Mouse (Mus musculus): ENCODE data around the gene Gm17409.

Gm17409 gene

DNA sequence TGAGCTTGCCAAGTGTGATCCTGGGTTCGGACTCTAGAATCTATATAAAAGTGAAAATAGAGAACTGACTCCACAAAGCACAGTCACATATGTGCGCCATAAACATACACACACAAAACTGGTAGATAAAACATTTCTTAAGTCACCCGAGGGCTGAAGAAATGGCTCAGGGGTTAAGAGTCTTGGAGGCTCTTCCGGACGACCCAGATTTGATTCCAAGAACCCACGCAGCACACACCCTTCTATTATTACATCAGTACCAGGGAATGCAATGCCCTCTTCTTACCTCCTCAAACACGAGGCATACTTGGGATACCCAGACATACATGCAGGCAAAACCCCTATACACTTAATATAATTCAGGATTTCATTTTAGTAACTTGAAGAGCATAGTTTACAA, at the start of gene Gm17409:
Gene Gm17409, plus strand, starts transcription at position 301 of the 400 bp plus-strand sequence.
- DNase-seq = no peak

DNA sequence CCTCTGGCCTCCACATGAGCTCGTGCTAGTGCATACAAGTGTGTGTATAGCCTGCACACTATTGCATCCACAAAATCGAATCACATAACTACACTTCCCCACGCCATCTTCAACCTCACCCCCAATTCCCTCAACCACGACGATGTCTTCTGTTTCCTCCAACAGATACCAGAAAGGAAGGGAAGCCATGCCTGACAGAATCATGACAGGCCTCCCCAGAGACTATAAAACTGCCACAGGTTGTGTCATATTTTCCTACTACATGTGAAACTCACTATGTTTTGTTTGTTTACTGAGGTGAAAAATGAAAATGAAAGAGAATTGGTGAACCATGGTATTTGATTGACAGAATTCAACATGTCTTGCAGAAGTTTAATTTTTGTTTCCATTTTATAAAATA, 46.6 kb upstream of the Gm17409 start:
- no peak for DNase-seq

DNA sequence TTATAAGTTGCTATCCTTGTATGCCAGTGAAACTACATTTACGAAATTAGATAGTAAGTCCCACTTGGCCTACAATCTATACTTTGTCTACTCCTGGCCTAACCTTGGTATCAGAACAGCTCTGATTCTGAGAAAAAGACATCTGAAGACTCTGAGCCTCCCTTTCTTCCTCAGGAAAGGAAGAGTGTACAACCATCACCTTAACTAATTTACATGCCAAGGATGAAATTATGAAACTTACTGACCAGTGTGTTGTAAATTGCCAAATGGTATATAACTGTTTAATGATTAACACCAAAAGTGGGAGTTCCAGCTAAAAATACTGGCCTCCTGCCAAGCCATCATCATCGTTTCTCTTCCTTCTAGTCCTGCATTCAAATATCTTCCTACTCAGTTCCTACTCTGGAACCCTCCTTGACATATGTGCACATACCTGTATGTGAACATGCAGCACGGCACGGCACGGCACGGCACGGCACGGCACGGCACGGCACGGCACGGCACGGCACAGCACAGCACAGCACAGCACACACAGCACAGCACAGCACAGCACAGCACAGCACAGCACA, 44.4 kb upstream of the Gm17409 start:
- no peak for DNase-seq

DNA sequence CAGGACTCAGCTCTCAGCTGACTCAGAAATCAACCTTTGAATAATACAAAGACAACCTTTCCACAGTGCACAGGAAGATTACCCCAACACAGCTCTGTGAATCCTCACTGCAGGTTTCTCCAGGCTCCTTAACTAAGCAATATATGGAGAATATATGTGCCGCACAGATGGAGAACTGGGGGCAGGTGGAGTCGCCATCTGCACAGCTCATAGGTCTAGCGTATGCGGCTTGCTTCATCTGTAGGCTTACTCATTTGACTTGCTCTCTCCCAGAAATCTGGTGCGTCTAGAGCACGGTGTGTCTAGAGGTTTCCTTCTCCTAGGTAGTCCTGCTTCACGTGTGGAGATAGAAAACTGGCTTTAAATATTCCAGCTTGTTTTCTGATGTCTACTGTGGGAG, 37.7 kb upstream of the Gm17409 start:
- no peak for DNase-seq

DNA sequence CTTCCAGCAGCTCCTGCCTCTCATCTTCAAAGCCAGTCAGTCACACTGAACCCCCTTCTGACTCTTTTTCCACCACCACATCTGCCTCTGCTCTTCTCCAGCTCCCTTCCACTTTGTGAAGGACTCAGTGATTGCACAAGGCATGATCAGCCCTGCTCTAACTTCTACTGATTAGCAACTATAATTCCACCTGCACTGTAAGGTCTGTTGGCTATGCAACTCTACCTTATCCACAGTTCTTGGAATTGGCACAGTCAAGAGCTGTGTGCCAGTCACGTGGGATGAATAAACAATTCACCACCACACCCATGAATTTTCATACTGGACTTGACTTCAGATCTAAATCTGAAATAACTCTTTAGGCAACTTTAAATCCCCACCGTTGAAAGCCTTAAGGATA, 36.6 kb upstream of the Gm17409 start:
- DNase-seq = no peak

DNA sequence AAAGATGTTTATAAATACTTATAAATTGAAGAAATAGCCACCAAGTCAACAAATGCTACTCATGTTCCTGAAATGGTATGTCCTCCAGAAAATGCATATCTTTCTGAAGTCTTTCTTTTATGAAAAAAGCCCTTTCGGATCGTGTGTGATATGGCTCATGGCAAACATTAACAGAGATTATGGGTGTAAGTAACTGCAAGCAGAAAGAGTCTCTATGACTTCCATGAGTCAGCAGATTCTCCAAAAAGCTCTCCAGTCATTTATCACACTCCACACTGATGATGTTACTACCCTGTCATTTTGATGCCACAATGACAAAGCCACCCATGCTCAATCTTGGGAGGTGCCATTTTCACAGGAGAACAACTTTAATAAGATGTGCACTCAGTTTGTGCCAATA, 35.5 kb upstream of the Gm17409 start:
- no peak for DNase-seq

DNA sequence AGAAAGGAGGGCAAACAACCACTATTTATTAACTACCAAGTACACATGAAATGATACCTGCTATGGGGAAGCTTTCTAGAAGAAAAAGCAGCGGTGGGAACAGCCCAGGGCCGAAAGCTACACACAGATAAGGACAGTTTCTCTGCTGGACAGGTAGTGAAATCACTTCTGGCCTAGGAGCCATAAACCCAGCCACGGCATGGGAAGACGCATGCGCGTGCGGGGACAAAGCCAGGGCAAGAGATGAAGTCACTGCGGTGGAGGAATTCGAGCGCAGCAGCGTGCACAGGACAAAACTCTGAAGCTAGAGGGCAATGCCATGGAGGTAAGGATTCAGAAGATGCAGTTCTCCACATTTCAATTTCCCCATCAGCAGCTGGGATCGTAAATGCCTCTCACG, 34.4 kb upstream of the Gm17409 start:
- no peak for DNase-seq

DNA sequence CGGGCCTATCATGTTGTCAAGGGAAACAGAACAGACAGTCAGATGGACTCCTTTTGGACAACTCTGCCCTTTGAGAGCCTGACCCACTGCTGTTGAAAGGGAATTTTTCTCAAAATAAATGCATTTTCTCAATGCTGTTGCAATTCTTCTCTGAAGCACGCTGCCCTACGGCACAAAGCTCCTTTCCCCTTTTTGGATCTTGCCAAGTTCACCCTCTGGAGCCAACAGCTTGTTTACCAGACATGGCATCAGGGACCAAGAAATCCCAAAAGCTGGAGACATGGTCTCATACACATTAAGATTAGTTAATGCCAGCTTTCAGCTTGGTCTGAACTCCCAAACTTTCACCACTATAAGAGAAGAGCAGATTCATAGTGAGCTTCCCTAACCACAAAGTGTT, 33.0 kb upstream of the Gm17409 start:
- no peak for DNase-seq

DNA sequence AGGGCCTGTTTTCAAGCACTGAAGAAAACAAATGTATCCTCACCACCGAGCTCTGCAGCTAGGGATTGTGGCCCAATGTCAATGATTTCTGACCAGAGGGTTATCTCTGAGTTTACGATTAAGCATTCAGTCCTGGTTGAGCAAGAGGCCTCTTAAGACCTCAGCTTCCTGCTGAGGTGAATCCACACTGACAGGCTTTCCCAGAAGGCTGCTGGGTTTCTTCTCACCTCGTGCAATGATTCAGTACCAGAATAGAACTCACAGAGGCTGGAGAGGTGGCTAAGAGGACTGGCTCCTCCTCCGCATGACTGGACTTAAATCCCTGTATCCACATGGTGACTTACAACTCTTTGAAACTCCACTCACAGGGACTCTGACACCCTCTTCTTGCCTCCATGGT, 26.8 kb upstream of the Gm17409 start:
- DNase-seq = no peak

DNA sequence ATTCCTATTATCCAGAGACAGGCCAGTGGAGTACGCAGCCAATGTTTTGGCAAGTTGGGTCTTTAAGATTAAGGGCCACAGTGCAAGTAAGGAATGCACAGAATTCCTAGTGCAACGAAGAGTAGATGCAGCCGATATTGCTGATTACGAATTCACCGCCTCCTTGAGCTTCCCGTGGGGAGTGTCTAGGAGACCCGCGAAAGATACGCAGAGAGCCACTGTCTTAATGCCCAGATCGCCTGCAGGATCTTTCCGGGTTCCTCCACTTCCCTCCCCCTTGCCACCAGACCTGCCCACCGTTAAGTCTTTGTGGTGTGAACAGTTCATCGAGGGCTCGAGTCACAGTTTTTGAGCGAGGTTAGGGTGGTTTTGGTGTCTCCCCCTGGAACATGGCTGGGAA, 22.9 kb upstream of the Gm17409 start:
- DNase-seq = no peak

DNA sequence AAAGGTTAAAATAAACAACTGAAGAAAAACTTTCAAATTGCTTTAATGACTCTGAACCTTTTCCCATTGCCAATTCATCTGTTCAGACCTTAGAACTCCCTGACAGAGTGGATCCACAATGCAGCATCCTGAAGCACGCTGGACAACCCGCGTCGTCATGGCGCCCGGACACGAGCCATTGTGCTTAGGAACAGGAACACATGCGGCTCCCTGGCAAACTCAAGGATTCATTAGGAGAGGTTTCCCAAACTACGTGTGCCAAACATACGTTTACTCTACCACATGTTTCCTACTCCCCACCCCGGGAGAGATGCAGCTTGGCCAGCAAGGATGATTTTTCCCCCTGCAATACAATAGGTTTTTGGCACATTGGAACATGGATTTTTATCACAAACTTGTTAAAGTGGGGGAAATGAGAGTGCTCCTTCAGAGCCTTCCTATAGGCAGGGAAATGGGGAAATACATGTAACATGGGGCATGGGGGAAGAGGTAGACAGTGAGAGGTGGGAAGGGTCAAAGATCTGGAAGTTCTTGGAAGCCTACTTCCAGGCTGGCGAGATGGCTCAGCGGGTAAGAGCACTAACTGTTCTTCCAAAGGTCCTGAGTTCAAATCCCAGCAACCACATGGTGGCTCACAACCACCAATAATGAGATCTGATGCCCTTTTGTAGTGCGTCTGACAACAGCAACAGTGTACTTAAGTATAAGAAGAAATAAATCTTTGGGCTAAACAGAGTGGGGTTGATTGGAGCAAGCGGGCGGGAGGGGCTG, 15.6 kb upstream of the Gm17409 start:
- no peak for DNase-seq

DNA sequence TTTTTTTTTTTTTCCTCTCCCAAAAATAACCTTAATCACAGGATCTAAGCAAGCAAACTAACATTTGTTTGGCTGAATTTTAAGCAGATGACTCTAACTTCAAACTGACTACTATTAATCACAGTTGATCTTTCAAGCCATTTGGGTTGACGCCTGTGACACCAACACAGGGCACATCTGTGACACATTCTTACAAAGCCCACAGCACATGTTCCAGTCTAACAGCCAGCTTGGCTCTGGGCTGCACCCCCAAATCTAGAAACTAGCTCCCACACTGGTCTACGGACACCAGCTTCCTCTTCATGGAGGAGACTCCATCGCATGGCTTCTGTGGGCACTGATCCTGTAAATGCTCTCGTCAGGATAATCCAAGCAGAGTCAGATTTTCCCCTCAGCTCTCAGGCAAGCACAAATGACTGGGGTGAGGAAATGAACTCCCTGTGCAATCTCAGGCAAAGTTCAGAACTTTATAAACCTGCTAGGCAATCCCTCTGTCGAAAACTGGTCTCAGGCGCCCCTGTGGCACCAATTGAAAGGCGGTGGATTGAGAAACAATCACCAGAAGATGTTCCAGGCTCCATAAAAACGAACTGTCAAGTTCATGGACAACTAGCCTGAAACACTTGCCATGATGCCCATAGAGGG, 13.0 kb upstream of the Gm17409 start:
- no peak for DNase-seq

DNA sequence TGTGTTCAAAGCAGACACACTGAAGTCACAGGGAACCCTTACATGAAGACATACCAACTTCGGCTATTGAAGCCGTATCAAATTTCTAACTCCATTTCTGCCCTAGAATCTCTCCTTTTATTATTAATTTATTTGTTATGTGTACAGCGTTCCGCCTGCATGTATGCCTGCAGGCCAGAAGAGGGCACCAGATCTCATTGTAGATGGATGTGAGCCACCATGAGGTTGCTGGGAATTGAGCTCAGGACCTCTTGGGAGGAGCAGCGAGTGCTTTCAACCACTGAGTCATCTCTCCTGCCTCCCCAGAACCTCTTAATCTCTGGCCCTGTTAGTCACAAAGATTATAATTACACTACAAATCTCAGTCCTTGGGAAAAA, 12.4 kb upstream of the Gm17409 start:
- DNase-seq = no peak

DNA sequence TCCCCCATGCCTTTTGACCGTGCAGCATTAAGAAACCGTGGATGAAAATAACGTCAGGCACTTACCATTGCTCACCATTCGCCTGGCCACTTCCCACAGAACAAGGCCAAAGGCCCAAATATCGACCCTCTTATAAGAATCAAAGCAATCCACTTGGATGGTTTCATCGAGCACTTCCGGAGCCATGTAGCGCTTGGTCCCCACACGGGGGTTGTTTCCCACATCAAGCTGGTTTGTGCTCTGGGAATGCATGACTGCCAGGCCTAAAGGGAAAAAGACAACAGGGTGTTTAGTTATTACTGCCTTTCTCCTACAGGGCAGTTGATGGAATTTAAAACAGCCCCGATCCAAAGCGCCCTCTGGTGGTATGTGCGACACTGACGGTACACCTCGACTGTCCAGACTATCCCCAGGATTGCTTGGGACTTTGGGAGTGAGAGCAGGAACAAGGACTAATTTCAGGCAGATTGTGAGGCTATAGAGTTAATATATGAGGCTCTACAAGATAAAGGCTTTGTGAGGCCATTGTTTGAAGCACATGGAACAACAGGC, 11.0 kb upstream of the Gm17409 start:
- peak in 1 of 2 experiments; percentile 30 for DNase-seq

DNA sequence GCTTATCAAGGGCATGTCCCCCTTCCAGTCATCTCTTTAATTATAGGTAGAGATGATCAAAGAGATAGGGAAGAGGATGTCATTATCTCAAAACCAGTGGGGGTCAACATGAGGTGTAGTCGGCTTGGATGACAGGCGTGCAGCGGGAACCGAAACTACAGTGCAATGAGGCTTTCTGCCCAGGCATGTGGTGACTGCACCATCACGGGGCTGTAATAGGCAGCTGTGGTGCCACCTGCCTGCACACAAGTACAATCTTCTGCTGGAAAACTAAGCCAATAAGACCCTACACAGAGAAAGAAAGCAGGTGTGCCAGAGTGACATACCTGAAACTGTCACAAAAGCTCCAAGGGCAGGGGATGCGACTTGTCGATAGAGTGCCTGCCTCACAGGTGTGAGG, 374 bp downstream of the Gm17409 start:
- no peak for DNase-seq

DNA sequence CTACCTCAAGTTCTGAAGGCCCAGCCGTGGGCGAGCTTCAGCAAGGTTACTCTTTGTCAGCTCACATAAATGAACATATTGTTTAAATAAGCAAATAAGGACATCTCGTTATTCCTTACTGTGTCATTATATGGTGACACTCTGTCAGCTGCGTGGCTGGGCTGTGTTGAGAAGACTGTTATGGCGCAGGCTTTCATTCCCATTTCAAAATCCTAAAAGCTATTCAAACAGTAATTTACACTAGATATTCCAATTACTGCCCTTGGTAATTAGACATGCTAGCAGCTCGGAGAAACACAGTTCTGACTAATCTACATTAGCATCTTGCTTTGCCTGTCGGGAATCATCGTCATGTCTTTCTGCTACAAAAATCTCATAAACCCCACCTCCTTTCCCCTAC, 5.7 kb downstream of the Gm17409 start:
- DNase-seq = no peak

DNA sequence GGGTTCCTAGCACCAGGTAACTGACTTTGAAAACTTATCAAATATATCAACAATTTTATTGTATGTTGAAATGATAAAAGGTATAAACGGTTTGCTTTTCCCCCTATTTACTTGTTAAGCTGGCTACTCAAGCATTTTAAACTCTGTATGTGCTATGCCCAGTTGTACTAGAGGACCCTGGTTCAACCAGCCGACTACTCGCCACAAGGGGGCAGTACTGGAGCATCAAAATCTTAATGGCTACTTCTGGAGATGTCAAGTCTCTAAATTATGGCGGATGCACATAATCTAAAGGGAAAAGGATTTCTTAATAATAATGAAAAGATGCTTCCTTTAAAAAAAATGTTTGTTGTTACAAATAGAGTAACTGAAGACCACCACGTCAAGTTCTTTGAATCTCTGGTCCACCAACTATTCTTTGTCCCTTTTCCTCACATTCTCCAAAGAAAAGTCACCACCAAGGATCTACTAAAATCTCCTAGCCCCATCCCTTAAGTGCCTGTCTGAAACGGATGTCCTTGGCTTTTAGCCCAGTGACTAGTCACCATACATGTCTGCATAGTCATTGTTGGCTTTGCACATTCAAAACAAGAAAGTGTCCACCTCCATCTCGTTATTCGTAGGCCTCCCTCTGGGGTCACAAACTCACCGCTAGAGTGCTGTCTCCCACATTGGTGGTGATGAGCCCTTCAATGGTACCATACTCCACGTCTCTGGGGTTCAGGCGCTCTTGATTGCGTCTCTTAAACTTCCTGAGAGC, 7.2 kb downstream of the Gm17409 start:
- peak; percentile 68 to 86 for DNase-seq

DNA sequence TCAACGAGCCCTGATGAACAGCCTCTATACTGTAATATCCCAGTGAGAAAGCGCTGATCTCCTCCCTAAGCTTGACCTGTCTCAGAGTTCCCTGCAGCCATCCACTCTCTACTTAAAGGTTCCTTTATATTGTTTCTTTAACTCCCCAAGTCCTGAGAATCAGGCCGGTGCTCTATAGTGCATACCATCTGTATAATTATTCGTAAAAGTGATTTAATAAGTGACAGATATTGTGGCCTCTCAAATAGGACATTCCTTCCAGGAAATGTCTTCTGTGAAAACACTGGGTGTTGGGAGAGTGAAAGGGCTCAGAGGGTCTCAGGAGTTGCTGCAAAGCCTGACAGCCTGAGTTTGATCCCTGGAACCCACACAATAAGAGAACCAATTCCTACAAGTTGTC, 8.2 kb downstream of the Gm17409 start:
- DNase-seq = no peak

DNA sequence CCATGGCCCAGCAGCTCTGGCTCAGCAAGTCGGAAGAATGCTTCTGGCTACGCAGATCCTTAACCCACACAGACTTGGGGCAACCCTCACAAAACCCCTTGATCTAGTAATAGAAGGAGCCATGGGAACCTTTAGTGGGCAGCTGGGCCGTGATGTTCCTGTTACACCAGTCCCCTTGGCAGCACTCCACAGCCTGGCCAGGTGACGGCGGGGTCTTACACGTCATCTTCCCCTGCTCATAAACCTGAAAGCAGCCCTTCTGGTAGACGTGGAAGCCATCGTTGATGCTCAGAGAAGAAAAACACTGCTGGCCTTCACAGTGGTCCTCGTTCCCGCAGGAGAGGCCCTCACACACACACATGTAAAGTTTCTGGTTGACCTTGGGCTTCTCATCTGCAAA, 9.6 kb downstream of the Gm17409 start:
- no peak for DNase-seq

DNA sequence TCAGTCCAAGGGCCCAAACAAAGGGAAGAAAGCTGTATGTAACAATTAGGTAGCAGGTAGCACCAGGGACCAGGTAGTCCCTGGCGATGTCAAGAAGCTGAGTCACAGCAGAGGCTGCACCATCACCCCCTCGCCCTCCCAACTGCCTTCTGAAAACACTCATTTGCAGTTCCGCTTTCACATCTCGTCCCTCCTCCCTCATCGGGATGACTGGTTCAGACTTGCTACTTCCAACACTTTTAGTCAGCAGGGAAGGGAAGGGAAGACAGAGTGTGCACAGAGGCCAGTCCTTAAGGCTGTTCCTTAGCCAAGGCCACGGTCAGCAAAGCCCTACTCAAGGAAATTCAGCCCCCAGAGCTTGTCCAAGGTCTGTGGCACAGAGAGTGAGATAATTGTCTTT, 10.8 kb downstream of the Gm17409 start:
- DNase-seq = no peak

DNA sequence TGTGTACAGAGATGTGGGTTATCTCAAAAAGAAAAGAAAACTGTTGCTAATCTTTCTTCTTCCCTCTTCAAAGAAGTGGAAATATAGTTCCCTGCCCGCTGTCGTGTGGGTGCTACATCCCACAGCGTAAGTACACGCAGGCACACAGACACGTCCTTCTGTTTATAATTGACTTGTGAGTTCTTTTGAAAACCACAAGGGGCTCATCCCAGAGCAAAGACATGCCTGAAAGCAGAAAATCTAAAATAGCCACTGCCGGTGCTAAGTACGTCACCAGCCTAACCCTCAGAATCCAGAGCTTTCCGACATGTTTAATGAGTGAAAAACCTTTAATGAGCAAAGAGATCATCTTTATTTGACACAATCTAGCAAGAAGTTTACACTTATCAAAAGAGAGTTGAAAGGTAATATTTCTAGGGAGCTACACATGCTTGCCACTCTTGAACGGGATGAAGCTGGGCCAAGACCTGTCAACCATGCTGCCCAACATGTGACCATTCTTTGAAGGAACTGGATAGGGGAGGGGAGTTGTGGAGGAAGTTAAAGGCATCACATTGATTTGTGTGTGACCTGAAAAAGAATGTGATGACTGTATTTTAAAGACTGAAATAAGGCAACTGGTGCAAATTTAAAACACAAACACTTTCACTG, 11.7 kb downstream of the Gm17409 start:
- DNase-seq = no peak

DNA sequence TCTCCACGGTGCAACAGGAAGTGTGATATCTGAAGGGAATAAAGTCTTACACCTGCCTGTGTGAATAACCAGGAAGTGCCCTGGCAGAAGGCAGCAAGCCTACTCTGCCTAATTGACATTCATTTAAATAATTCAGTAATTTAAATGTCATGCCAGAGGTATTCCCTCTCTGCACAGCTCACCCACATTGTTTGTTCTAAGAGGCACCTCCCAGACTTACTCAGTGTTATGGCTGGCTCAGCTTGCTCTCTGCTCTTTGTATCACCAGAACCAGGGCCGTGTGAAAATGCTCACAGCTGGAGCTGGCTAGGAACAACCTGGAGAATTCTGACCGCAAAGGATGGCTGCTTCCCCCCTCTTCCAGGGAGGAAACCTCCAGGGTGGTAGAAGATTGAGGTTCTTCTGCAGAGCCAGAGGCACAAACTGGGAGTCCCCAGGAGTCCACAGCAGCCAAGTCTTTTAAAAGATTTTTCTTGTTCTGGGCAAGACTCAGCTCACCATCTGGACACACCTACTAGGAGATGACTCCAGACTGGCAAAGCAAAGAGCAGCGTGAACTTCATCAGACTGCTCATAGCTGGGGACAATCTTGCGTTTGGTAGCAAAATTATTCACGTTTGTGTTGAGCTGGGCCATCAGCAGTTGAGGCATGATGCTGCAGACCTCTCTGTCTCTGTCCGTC, 14.5 kb downstream of the Gm17409 start:
- no peak for DNase-seq

Data from lung, postnatal 4 days (tissue).